Mouse (Mus musculus): ENCODE results near the gene Kcnb1. TPM values are rescaled to one million over a fixed set of nuclear protein-coding genes. Genes with fewer than 3 reads are reported as not detected.

Kcnb1 gene
- polyA plus RNA-seq, 1 experiment from 2014 or later: 0.55 TPM

DNA sequence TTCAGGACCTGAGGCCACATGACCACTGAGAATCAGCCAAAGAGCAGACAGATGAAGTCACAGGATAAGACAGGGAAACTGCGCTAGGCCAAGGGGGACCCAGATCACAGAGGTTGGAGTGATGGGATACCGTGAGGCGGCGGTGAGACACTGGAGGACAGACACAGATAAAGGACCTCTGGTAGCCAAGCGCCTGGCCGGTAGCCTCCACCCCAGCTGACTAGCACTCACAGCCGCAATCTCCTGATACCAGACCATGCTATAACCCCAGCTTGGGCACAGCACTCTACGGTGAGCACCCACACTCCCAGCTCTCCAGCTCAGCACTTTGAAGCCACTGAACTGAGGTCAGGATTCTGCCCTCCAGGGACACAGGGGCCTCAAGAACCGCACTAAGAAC is 26.4 kb downstream of the Kcnb1 start:
- no peak for DNase-seq (ENCODE audit: low spot score)

DNA sequence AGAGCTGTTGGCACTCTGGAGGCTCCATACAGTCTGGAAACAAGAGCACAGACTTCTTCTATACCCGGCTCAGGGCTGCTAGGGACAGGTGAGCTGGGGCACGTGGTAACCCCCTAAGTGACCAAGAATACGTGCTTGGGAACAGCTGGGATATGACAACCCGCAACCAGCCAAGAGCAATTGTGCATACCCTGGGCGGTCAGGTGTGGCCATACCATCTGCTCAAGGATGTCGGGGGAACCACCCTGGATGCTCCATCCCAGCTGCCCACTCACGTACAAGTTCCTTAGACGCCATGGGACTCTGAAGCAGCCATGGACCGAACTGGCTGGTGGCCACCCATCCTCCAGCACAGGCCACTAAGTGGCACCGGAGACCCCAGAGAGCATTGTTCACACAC is 26.8 kb downstream of the Kcnb1 start:
- no peak for DNase-seq (ENCODE audit: low spot score)

DNA sequence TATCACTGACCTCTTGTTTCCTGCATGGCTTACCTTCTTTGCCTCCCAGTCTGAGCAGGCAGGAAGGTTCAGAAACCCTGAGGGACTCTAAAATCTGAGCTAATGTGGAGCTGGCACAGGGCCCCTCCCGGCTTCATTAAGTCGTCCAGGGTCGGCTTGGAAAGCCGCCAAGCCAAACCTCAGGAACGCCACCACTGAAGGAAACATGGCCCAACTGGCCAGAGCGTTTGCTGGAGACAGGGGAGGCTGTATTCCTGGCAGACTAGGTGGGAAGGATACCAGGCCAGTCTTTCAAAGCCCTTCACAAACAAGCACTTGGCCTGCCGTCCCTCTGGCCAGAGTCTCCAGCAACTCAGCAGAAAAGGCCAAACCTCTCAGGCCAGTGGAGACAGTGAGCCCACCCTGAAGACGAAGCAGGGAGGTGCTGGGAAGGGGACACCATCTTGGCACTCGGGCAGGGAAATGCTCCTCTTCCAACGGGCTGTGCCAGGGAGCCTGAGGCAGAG is 27.4 kb downstream of the Kcnb1 start:
- no peak for DNase-seq (ENCODE audit: low spot score)

DNA sequence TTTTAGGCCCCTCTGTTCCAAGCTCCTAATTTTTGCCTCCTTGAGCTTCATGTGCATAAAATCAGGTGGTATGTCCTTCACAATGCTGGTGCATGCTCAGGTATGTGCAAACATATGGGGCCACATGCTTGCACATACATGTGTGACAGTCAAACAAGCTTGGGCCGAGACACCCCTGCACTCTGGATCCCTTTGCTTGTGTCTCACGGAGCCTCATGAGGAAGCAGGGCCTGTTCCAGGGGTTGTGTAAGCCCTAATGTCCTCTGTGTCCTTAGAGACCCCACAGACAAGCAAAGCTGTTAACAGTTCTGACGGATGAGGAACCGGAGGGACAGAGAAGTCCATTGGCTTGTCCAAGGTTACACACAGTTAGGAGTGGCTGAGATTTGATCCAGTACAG is 30.2 kb downstream of the Kcnb1 start:
- DNase-seq (ENCODE audit: low spot score): no peak

DNA sequence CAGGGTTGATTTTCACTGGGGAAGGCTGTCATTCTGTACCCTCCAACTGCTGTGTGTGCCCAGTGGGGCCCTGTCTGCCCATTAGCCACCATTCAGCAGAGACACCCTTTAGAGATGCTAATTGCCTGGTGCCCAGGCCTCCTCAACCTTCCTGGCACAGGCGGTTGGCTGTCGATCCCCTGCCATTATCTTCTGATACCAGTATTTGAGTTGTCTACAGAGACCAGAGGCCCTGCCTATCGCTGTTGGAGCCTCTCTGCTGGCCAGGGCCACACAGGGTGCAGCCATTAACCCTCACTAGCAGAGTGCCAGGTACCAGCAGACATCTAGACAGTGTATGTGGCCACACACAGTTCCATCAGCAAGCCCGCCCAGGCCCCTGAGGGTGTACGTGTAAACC is 31.2 kb downstream of the Kcnb1 start:
- DNase-seq (ENCODE audit: low spot score): no peak

DNA sequence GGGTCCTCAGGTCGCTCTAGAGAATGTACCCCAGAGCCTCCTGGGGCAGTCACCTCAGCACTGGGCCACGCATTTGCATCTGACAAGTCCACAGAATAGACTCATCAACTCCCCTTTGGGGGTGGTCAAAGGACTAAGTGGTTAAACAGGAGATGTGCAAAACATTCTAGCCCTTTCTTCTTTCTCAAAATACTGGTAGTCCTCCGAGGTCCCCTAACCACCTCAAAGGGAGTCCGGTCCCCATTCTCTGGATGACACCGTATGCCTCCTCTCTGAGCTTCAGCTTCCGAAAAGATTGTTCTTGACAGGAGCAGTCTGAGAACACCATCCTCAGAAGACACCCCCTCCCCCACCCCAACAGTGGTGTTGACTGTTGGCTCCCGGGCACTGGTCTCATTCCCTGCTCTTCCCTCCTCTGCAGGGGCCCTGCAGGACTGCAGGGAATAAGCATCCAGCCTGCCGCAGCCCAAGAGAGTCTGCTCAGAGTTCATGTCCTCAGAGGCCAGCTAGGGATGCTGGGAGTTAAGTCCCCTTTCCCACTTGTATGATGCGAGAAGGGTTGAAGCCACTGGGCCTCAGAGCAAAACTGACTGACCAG is 33.7 kb downstream of the Kcnb1 start:
- DNase-seq (ENCODE audit: low spot score): no peak

DNA sequence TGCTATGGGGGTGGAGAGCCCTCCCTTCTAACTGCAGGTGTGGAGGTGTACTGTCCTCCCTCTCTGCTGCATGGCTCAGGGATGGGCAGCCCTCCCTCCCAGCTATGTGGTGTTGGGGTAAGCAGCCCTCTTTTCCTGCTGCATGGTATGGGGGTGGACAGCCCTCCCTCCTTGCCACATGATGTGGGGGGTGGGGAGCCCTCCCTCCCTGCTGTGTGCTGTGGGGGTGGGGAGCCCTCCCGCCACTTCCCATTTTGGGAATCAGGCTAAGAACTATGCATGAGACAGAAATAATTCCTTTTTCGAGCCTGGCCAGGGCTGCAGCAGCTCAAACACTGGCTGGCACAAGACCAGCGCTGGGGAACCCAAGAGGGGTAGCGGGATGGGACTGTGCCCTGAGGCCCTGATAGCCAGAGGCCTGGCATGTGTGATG is 34.4 kb downstream of the Kcnb1 start:
- no peak for DNase-seq (ENCODE audit: low spot score)

DNA sequence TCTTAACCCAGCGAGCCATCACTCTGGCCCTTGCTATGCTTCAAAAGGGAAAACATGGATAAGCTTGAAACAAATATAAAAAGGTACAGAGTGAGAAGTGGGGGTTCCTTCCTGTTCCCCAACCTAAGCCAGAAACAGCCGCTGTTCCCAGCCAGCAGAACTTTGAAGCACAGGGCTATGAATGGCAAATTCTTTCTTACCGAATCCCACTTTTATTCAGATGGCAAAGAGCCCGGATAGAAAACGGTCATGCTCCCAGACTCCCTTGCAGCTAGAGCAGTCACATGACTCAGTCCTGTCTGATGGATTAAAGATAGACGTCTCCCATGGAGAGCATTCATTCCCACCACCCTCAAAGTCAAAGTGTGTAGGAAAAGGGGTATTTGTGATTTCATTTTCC is 39.1 kb downstream of the Kcnb1 start:
- no peak for DNase-seq (ENCODE audit: low spot score)

DNA sequence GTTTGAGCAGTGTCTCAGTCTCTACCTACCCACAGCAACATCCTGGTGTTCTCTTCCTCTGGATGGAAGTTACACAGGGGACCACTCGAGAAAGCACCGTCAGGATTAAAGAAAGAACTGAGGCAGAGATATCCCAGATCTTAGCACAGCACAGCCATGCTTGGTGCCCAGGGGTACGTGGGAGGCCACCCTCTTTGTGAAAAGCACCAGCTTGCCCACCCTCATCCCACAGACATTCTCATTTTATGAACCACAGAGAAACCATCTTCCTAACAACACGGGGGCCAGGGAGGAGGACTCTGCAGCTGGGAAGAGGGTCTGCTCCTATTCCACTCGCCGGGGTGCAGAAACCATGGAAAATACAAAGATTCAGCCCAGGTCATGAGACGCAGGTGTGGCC is 39.8 kb downstream of the Kcnb1 start:
- DNase-seq (ENCODE audit: low spot score): no peak

DNA sequence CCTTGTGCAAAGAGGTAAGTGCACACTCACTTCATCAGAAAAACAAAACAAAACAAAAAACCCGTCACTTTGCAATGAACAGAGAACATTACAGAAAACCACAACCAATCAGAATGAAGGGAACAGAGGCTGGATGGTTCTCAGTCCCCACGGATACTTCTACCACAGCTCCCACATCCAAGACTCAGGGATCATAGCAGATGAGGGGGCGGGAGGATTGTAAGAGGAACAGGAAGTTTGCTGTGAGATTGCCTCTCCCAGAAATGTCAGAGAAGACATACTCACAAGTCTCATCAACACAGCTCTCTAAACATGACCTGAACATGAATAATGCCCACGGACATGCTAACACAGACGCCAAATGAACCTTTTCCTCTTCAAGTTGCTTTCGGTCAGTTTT is 40.9 kb downstream of the Kcnb1 start:
- no peak for DNase-seq (ENCODE audit: low spot score)

DNA sequence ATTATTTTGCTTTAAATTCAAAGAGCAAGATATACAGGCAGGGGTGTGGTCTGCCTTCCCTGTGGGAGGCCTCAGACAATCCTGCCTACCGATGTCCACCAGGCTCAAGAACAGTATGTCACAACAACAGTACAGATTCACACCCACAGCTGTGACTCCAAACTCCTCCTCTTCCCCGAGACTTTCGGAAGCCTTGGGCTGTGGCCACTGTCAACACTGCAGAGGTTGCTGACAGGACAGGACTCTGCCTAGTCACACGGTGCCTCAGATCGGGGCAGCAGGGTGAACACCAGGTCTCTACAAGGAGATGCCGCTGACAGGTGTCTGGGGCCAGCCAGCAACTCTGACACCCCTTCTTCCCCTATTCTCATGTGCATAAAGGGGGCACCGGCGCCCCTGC is 42.2 kb downstream of the Kcnb1 start:
- DNase-seq (ENCODE audit: low spot score): no peak

DNA sequence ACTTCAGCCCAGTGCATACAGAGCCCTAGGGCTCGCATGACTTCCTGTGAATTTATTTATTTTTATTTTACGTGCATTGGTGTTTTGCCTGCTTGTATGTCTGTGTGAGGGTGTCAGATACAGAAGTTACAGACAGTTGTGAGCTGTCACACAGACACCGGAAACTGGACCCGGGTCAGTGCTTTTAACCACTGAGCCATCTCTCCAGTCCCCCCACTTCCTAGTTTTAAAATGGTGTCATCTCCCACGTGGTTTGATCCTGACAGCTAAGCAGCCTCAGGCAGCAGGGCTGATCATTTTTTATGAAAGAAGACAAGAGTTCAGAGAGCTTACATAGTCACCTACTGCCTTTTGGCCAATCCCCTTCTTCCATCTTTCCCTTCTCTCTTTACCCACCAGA is 44.1 kb downstream of the Kcnb1 start:
- DNase-seq (ENCODE audit: low spot score): no peak

DNA sequence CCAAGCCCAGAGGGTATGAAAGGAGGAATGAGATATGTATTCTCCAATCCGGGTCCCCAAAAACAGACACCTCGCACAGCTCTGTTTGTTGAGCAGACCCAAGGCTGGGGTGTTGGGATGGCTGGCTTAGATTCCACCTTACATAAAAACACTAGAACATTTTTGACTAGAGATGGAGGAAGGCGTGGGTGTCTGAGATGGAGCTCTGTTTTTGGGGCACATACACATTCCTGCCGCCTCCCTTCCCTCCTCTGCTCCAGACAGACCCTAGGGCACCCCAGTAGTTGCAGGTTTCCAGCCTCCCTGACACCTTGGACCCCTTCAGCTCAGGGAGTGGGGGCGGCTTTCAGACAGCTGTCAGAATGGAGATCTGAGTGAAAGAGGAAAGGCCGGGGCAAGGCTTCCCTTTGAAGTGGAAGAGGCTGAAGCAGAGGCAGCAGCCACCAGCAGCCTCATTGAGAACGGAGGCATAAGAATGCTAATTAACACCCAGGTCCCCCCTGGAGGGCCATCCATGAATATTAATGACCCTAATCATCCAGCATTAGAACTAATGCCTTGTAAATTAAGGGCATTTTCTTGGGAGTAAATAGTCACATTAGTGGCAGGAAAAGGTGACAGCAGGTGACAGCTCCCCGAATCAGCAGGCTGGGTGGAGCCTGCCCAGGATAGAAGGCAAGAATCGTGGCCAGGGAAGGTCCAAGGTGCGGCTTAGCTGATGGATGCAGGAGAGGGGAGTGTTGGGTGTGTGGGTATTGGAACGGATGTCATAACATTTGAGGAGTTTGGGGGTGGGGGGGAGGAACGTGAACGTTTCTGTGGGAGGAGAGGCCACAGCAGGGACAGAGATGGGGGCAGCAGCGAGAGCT is 45.3 kb downstream of the Kcnb1 start:
- DNase-seq (ENCODE audit: low spot score): no peak

DNA sequence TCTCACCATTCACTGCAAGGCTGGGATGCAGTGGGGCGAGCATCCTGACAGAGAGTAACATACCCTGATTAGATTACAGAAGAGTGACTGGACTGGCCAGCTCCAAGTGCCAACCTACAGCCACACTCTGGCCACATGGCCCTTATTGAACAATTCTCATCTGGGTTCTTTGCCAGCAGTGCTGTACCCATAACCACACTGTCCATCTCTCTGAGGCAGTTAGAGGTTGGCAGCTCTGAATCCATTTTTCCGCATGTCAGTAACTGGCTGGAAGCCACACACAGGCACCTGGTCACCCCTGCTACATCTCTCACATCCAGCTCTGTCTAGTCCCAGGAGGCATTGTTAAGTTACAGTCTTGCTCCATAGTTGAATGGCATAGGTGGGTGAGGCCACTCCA is 46.0 kb downstream of the Kcnb1 start:
- no peak for DNase-seq (ENCODE audit: low spot score)

DNA sequence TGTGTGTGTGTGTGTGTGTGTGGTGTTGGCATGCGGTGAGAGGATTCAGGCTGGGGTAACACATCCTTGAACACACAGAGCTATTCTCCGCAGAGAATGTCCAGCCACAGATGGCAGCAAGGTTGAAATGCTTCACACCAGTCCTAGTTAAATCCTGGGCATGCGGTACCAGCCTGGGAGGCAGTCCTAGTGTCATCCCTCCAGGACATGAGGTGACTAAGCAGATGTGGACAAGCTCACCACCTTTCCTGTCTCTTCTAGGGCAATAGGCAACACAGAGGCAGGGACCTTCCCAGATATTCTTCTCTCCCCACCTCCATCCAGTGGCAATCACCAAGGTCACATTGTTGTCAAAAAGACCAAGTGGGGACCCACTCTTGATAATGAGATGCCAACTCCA is 47.7 kb downstream of the Kcnb1 start:
- no peak for DNase-seq (ENCODE audit: low spot score)

DNA sequence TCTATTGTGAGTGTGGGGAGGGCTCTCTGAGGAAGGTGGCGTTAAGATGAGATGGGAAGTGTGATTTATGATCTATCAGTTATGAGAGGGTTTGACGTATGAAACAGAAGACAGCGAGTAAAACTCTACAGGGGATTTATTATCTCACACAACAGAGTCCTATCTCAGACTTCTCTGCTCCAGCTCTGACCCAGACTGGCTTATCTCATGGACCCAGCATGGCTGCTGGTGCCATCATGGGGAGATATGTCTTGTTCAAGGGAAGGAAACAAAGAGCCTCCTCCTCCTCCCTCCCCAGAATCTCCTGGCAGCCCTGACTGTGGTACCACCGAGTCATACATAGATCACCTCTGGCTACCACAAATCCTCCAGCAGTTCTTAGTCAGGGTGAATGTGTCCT is 48.1 kb downstream of the Kcnb1 start:
- DNase-seq (ENCODE audit: low spot score): no peak

DNA sequence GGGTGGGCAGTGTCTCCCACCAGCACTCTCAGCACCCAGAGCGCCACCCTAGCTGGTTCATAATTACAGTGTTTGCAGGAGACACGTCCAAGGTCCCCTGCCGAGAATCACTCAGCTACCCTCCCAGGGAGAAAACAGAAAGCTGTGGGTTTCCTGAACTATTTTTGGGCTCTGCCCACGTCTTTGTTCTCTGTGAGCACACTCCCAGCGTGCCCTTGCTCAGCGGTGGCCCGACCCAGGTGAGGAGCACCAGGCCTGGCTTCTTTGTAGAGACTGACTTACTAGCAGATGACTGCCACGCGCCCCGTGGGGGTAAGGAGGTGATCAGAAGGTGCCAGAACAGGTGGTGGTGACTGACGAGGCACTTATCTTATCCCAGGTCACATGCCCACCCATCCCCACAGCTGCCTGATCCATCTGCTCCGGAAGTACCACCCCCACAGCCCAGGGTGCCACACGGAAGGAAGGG is 50.1 kb downstream of the Kcnb1 start:
- peak; percentile 44 for DNase-seq (ENCODE audit: low spot score)

DNA sequence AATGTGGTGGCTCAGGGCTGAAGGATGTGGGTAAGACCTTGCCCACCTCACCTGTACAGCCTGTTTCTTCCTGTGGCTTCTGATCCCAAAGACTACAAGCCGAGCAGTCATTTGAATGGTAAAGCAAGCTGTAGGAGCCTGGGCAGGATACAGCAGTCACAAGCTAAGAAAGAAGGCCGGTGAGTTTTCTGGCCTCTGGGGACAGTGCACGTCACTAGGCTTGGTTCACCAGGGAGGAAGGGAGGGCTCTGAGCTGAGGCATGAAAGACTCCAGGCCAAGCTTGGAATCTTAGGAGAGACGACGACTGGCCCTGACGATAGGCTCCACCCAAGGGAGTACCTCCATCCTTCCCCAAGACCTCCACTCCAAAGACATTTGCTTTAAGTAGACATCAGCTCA is 51.3 kb downstream of the Kcnb1 start:
- DNase-seq (ENCODE audit: low spot score): no peak

DNA sequence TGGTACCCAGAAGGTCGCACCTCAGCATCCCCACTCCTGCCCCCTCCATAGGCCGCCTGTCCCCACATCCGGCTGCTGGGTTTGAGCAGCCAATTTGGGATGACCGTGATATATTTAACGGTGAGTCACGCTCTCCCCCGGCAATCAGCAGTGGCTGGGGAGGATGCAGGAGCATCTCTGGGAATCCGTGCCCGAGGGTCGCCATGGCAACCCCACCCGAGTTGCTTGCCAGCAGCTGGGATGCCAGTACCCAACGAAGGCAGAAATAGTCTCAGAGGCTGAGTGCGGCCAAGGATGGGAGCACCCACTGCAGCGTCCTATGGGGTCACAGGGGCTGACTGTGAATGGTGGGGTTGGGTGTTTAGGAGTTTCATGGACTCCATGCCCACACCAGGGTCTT is 53.0 kb downstream of the Kcnb1 start:
- no peak for DNase-seq (ENCODE audit: low spot score)

DNA sequence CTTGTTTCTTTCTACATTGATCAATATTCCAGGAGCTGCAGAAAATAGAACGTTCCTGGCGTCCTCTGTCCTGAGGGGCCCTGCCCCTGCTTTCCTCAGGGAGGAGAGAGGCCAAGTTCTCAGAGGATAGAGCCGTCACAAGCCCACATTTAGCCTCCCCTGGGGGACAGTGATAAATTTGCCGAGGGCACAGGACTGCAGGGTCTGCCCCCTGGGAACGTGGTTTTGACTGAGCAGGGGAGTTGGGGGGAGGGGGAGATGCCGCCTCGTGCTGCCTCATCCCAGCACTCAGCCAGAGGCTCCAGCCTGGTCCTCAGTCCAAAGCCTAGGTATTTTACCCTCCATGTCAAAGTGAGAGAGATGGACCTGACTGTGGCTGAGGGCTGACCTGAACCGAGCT is 57.9 kb downstream of the Kcnb1 start:
- no peak for DNase-seq (ENCODE audit: low spot score)

DNA sequence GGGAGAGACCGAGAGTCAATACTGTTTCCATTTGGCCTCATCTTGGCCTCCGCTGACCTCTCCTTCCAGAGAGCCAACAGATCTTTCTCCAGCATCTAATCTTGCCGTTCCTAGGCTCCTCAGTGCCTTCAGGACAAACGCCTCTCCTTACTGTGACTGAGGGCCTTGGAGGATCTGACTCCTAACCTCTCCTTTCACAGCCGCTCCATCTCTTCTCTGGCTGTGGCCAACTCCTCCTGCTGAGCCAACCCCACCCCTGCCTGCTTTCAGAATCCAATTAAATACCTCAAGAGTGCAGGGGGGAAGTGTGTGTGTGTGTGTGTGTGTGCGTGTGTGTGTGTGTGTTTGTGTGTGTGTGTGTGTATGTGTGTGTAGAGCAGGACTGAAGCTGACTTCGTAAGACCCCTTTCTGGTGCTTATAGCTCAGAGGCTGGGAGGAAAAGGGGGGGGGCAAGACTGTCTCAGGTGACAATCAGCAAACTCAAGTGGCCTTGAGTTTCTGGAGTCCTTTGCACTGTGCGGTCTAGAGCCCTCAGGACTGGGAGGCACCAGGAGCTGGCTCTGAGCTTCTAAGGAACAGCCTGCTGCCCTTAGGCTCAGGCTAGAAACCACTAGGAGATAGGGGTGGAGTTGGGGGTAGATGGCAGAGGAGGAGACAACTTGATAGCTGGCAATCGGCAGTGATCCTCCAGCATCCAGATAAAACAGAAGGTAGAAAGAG is 59.7 kb downstream of the Kcnb1 start:
- no peak for DNase-seq (ENCODE audit: low spot score)

DNA sequence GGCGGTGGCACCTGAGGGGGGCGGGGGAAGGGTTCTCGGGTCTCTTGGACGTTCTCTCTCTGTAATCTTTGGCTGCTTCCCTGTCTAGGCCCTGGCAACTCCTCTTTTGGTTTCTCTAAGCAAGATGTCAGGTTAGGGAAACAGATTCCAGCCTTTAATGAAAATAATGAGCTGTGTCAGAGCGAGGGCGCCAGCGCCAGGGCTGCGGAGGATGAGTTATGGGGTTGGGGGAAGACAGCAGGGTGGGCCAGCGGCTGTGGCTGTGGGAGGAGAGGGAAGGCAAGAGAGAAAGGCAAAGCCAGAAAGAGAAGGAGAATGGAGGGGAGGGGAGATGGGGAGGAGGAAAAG is 60.4 kb downstream of the Kcnb1 start:
- DNase-seq (ENCODE audit: low spot score): no peak
